In genomic region chr1:79641355-79641754, GRCm38 (mm10) we compare ENCODE assay signal across 18 mouse cellular contexts. TPM values are rescaled to one million over a fixed set of nuclear protein-coding genes. Genes with fewer than 3 reads are reported as not detected.
DNase-seq lines count a peak whose midpoint lies in the region; ATAC-seq and TF ChIP-seq lines count a peak whose summit lies in the region.
"Had no signal": no experiment of that assay in that cellular context is flagged by ENCODE, and none has a peak within 500 bp of the region (broad histone marks: within the 10 kb centered on the region; RNA-seq: fewer than 3 reads in every experiment).

No protein-coding gene starts in this region.

- H3K4me1 ChIP-seq in cerebellum, adult 2 months (ENCODE audit: control insufficient read depth, insufficient read depth, low read length) = no peaks in the 10 kb centered on the region
- H3K4me1 ChIP-seq in liver, embryonic 15.5 days (replicated peaks) = no peaks in the 10 kb centered on the region
- H3K4me1 ChIP-seq in hindbrain, embryonic 13.5 days (replicated peaks) = no peaks in the 10 kb centered on the region; the same call in 1 of the 2 replicates
- H3K4me1 ChIP-seq: embryonic facial prominence, embryonic 13.5 days; hindbrain, embryonic 12.5 days; limb, embryonic 13.5 days had no signal

- no peaks in the 10 kb centered on the region for H3K9me3 ChIP-seq in liver, embryonic 15.5 days (replicated peaks)
- H3K9me3 ChIP-seq in hindbrain, embryonic 13.5 days = no peaks in the 10 kb centered on the region
- H3K9me3 ChIP-seq: embryonic facial prominence, embryonic 13.5 days; forebrain, embryonic 10.5 days; hindbrain, embryonic 12.5 days; limb, embryonic 13.5 days; midbrain, embryonic 15.5 days had no signal

- no peak for ATAC-seq in cerebellum, adult (ENCODE audit: insufficient number of reproducible peaks, low FRiP score, low TSS enrichment)
- peak; percentile 67 for ATAC-seq in liver, embryonic 15.5 days (ENCODE audit: insufficient read depth)
- no peak for ATAC-seq in hindbrain, embryonic 13.5 days (ENCODE audit: low FRiP score)
- ATAC-seq: midbrain, embryonic 15.5 days had no signal

- H3K4me2 ChIP-seq in liver, embryonic 15.5 days = no peak overlapping the region
- H3K4me2 ChIP-seq in hindbrain, embryonic 13.5 days = no peak overlapping the region
- H3K4me2 ChIP-seq: embryonic facial prominence, embryonic 13.5 days; hindbrain, embryonic 12.5 days; limb, embryonic 13.5 days; midbrain, embryonic 15.5 days had no signal

- no peaks in the 10 kb centered on the region for H3K27me3 ChIP-seq in cerebellum, adult 2 months (ENCODE audit: control insufficient read depth, insufficient read depth, low read length)
- H3K27me3 ChIP-seq in liver, embryonic 15.5 days = no peaks in the 10 kb centered on the region
- no peaks in the 10 kb centered on the region for H3K27me3 ChIP-seq in hindbrain, embryonic 13.5 days
- H3K27me3 ChIP-seq: embryonic facial prominence, embryonic 13.5 days; hindbrain, embryonic 12.5 days; limb, embryonic 13.5 days; midbrain, embryonic 15.5 days had no signal

- peak; percentile 14 to 20 for DNase-seq in cerebellum, adult 2 months
- DNase-seq in 416B (ENCODE audit: low read depth) = peak; percentile 75
- peak; percentile 34 for DNase-seq in c-Kit-positive CD71-positive TER-119-positive erythroid progenitor cells, embryonic 14.5 days (ENCODE audit: low spot score)
- DNase-seq in layer of hippocampus, postnatal 25 days (ENCODE audit: extremely low spot score in 1 of 2, low spot score in 1 of 2) = no peak
- no peak for DNase-seq in natural killer cell, adult 2 months (ENCODE audit: low spot score in 2 of 2)
- DNase-seq: kidney, adult 2 months; lung, postnatal 36 days; right cerebral cortex, postnatal 4 days; thymus, postnatal 14 days had no signal

- TF ChIP-seq CTCF in cerebellum, adult 2 months (IDR thresholded peaks at IDR 0.05; ENCODE audit: borderline replicate concordance, insufficient read depth, low read depth, low read length) = no peak

- no peak overlapping the region for H3K9ac ChIP-seq in liver, embryonic 15.5 days
- no peak overlapping the region for H3K9ac ChIP-seq in hindbrain, embryonic 13.5 days
- H3K9ac ChIP-seq: embryonic facial prominence, embryonic 13.5 days; hindbrain, embryonic 12.5 days; limb, embryonic 13.5 days; midbrain, embryonic 15.5 days had no signal

- WGBS in cerebellum, adult 2 months = 21% methylated on average over 6 of the region's 6 CpGs
- 25% methylated on average over 6 of the region's 6 CpGs for WGBS in liver, embryonic 15.5 days (ENCODE audit: insufficient replicate concordance)
- WGBS in hindbrain, embryonic 13.5 days = 86% methylated on average over 6 of the region's 6 CpGs

- no peak for TF ChIP-seq POLR2A in cerebellum, adult 2 months (IDR thresholded peaks at IDR 0.05; ENCODE audit: borderline replicate concordance, insufficient read depth, low read length)

- H3K27ac ChIP-seq in cerebellum, adult 2 months (ENCODE audit: insufficient read depth, low read length) = no peak overlapping the region
- H3K27ac ChIP-seq in liver, embryonic 15.5 days (replicated peaks) = no peak overlapping the region
- no peak overlapping the region for H3K27ac ChIP-seq in hindbrain, embryonic 13.5 days
- H3K27ac ChIP-seq: embryonic facial prominence, embryonic 13.5 days; forebrain, embryonic 10.5 days; hindbrain, embryonic 12.5 days; limb, embryonic 13.5 days; midbrain, embryonic 15.5 days had no signal

- H3K36me3 ChIP-seq in liver, embryonic 15.5 days (replicated peaks) = no peaks in the 10 kb centered on the region
- H3K36me3 ChIP-seq in hindbrain, embryonic 13.5 days = no peaks in the 10 kb centered on the region
- H3K36me3 ChIP-seq: embryonic facial prominence, embryonic 13.5 days; forebrain, embryonic 10.5 days; hindbrain, embryonic 12.5 days; limb, embryonic 13.5 days; midbrain, embryonic 15.5 days had no signal

- no peak overlapping the region for H3K4me3 ChIP-seq in cerebellum, adult 2 months (replicated peaks; ENCODE audit: insufficient read depth, low read depth, low read length)
- H3K4me3 ChIP-seq in liver, embryonic 15.5 days (replicated peaks) = no peak overlapping the region
- no peak overlapping the region for H3K4me3 ChIP-seq in hindbrain, embryonic 13.5 days
- H3K4me3 ChIP-seq: embryonic facial prominence, embryonic 13.5 days; forebrain, embryonic 10.5 days; hindbrain, embryonic 12.5 days; limb, embryonic 13.5 days; midbrain, embryonic 15.5 days had no signal

RNA-seq across cellular contexts. Expression of gene Ap1s3, which starts 30.4 kb away (rescaled TPM):
- 1.8 and 3.0 TPM in 2 replicates for polyA plus RNA-seq in cerebellum, adult 2 months (2012; rRNA removed)
- polyA plus RNA-seq in liver, embryonic 15.5 days (2015; fragmentation: Nextera tagmentation; extraction: Ambion mirVana) = 0.09 and 0.24 TPM in 2 replicates
- polyA plus RNA-seq in hindbrain, embryonic 13.5 days (2015; fragmentation: Nextera tagmentation; extraction: Ambion mirVana) = 0.16 TPM in 1 of 2 replicates, not detected in the other
- 1 to 10 TPM; 2.2 to 2.8 TPM for total RNA-seq in layer of hippocampus, postnatal 25 days (2021)
- polyA plus RNA-seq: neural tube, embryonic 11.5 days had no signal

Comparison
In these comparisons a context has a peak if more than half of its experiments do, and no peak if none do; other contexts are left out.
1. DNase-seq: peak in cerebellum, adult 2 months (2 of 2), 416B (single experiment) and c-Kit-positive CD71-positive TER-119-positive erythroid progenitor cells, embryonic 14.5 days (single experiment); none in layer of hippocampus, postnatal 25 days (0 of 2) and natural killer cell, adult 2 months (0 of 2).